Mouse (Mus musculus) kidney, adult 2 months (tissue): ENCODE measurements around the gene Fbxw5.

Source experiments
- CTCF ChIP-seq: fragments of 200-500 bp; conservative IDR thresholded peaks from 2 replicates; pipeline ENCODE4 v1.5.1; 2011; ENCODE audit warnings: low read depth, mild to moderate bottlenecking, control low read depth, low read length, moderate library complexity, mixed read lengths; ENCODE audit not compliant: insufficient read depth, insufficient read length
- POLR2A ChIP-seq: fragments of 200-500 bp; IDR thresholded peaks from one replicate; pipeline ENCODE4 v1.6.1; 2011; ENCODE audit warnings: low read depth, low read length, control low read depth

DNA sequence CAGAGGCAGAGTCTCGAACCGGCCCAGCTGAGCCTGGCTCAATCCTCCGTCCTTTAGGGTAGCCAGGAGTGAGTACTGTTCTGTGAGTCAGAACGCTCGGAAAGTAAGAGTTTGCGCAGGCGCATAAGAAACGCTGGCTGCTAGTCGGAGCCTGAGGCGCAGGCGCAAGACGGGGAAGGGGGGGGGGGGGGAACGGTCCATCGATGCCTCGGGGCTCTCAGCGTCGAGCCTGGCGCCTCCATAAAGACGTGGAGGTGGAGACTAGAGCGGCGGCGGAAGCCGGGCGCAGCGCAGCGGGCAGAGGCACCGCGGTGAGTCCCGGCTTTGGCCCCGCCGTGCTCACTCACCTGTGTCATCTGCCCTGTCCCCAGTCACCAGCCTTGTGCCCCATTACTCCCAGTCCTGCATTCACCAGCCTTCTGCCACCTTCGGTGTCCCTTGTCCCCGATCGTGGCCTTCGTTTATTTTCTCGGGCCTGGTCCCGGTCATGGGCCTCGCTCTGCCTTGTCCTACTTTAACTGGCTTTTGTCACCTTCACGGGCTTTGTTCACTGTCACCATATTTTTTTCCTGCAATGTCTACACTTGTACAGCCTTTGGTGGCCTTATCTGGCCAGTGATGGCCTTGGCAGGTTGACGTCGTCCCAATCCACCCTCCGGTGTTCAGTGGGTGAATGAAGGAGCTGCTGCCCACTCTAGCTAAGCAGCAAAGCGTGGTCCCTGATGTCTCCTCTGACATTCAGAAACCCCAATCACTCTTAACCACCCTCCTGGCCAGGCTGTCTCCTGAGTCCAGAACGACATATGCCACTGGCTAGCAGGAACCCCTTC is at the start of gene Fbxw5:
- TF ChIP-seq CTCF (no peak), POLR2A (no peak)
